ENCODE assay signal across 9 mouse cellular contexts in the genomic region with DNA sequence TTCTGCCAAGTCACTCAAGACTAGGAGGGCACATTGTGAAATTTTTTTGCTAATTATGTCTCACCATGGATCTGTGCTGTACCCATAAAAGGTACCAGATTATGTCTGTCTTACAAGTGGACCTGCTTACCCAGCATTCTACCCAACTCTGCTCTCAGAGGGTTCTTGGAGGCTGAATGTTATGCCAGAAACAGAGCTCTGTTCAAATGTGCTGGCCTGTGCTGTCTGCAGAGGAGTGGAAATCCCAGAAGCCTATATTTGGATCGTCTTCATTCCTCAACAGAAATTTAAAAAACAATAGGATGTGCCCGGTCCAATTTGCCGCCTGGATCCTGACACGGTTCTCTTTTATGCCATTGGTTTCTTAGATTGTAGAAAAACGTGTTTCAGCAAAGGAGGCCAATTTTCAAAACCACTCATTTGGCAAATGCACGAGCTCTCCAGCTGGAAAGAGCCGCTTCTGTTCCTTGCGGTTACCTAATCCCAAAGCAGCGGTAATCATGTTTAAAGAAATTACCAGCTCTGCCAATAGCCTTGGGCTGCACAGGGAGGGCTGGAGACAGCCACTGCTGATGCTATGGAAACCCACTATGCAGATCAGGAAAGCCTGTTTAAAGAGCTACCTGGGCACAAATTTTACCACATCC.
DNase-seq lines count a peak whose midpoint lies in the region; ATAC-seq lines count a peak whose summit lies in the region.
"Had no signal": no experiment of that assay in that cellular context is flagged by ENCODE, and none has a peak within 500 bp of the region (broad histone marks: within the 10 kb centered on the region; RNA-seq: fewer than 3 reads in every experiment).

No protein-coding gene starts in this region.

- intact Hi-C loops in left cerebral cortex, postnatal 14 days (cut with DNase I): no loop called here

- no peaks in the 10 kb centered on the region for H3K27me3 ChIP-seq in forebrain, embryonic 14.5 days (replicated peaks; ENCODE audit: control insufficient read depth, insufficient read depth, low read length)
- H3K27me3 ChIP-seq in forebrain, embryonic 10.5 days (ENCODE audit: poor library complexity, severe bottlenecking): no peaks in the 10 kb centered on the region
- H3K27me3 ChIP-seq in neural tube, embryonic 13.5 days: no peaks in the 10 kb centered on the region

- ATAC-seq in forebrain, embryonic 14.5 days: peak; percentile 79
- peak; percentile 84 for ATAC-seq in neural tube, embryonic 13.5 days (ENCODE audit: low read depth)
- ATAC-seq in activated CD4-positive, CD25-positive, alpha-beta regulatory T cell, adult 4 months: no peak

- H3K4me1 ChIP-seq in forebrain, embryonic 14.5 days (ENCODE audit: control insufficient read depth, insufficient read depth, low read length): no peaks in the 10 kb centered on the region
- H3K4me1 ChIP-seq in forebrain, embryonic 10.5 days: no peaks in the 10 kb centered on the region; the same call in 1 of the 2 replicates
- peaks cover 4% of the 10 kb centered on the region; the same call in 1 of the 2 replicates for H3K4me1 ChIP-seq in neural tube, embryonic 13.5 days (replicated peaks)

- H3K9ac ChIP-seq in forebrain, embryonic 14.5 days (ENCODE audit: low read length): no peak overlapping the region
- no peak overlapping the region for H3K9ac ChIP-seq in neural tube, embryonic 13.5 days

- H3K4me2 ChIP-seq in forebrain, embryonic 14.5 days (ENCODE audit: low read length): no peak overlapping the region
- no peak overlapping the region for H3K4me2 ChIP-seq in neural tube, embryonic 13.5 days

- 41% methylated on average over 9 of the region's 9 CpGs for WGBS in forebrain, embryonic 14.5 days
- WGBS in forebrain, embryonic 10.5 days: 81% methylated on average over 9 of the region's 9 CpGs
- 63% methylated on average over 9 of the region's 9 CpGs for WGBS in neural tube, embryonic 13.5 days

- H3K4me3 ChIP-seq in forebrain, embryonic 14.5 days (ENCODE audit: low read depth, low read length): no peak overlapping the region
- H3K4me3 ChIP-seq in forebrain, embryonic 10.5 days: no peak overlapping the region
- H3K4me3 ChIP-seq in neural tube, embryonic 13.5 days: no peak overlapping the region

- H3K36me3 ChIP-seq in forebrain, embryonic 14.5 days (ENCODE audit: control insufficient read depth, insufficient read depth, low read length): no peaks in the 10 kb centered on the region
- H3K36me3 ChIP-seq in forebrain, embryonic 10.5 days (replicated peaks): no peaks in the 10 kb centered on the region
- H3K36me3 ChIP-seq in neural tube, embryonic 13.5 days: no peaks in the 10 kb centered on the region

- no peaks in the 10 kb centered on the region for H3K9me3 ChIP-seq in forebrain, embryonic 14.5 days (replicated peaks; ENCODE audit: control insufficient read depth, low read length)
- no peaks in the 10 kb centered on the region for H3K9me3 ChIP-seq in forebrain, embryonic 10.5 days
- H3K9me3 ChIP-seq in neural tube, embryonic 13.5 days: no peaks in the 10 kb centered on the region

- DNase-seq in forebrain, embryonic 14.5 days (ENCODE audit: low spot score): peak; percentile 84
- DNase-seq in forebrain, embryonic 10.5 days (ENCODE audit: extremely low spot score, low spot score): no peak
- DNase-seq in neural tube, embryonic 10.5 days (ENCODE audit: extremely low spot score, low spot score): no peak
- DNase-seq in left cerebral cortex, postnatal 14 days (ENCODE audit: low spot score in 2 of 2): peak; percentile 31 to 78
- DNase-seq in thymus, postnatal 0 days (ENCODE audit: low spot score): no peak
- no peak for DNase-seq in testis, postnatal 14 days (ENCODE audit: low spot score)

- peak overlapping the region; percentile 52; the same call in 1 of the 2 replicates for H3K27ac ChIP-seq in forebrain, embryonic 14.5 days (ENCODE audit: low read depth, low read length)
- no peak overlapping the region for H3K27ac ChIP-seq in forebrain, embryonic 10.5 days
- H3K27ac ChIP-seq in neural tube, embryonic 13.5 days (replicated peaks): peak overlapping the region; percentile 80
- H3K27ac ChIP-seq: macrophage had no signal

Comparison
In these comparisons a context has a peak if more than half of its experiments do, and no peak if none do; other contexts are left out.
1. DNase-seq: peak in forebrain, embryonic 14.5 days (single experiment) and left cerebral cortex, postnatal 14 days (2 of 2); none in forebrain, embryonic 10.5 days (single experiment), neural tube, embryonic 10.5 days (single experiment), thymus, postnatal 0 days (single experiment) and testis, postnatal 14 days (single experiment).